Mouse (Mus musculus) Patski (cell line): ENCODE data around the gene P4ha1. TPM values are rescaled to one million over a fixed set of nuclear protein-coding genes. Genes with fewer than 3 reads are reported as not detected.

Source experiments
- ATAC-seq: fragments of 100-300 bp; one replicate; pipeline ENCODE4 v1.8.0; 2021
- CTCF ChIA-PET: fragments of 350-600 bp; sonication (Branson Sonifier 250); formaldehyde crosslinking; loops from one replicate; lab custom pipeline; 2022; ENCODE audit warnings: inconsistent platforms; lab: Charles Lee
- POLR2A ChIA-PET: fragments of 350-600 bp; sonication (Branson Sonifier 250); formaldehyde crosslinking; loops from one replicate; lab custom pipeline; 2022; ENCODE audit warnings: antibody characterized with exemption, inconsistent platforms; lab: Charles Lee
- DNase-seq: peaks from one replicate; pipeline ENCODE4 v3.0.0-alpha.2; 2011; ENCODE audit warnings: low read depth, low spot score
- H3K27me3 ChIP-seq: fragments of 371-371 bp; one replicate; pipeline ENCODE4 v1.5.1; 2021
- CTCF ChIP-seq: fragments of 100-300 bp; IDR thresholded peaks from one replicate; pipeline ENCODE4 v1.5.1; 2021
- in situ Hi-C: fragments of 300-500 bp; cut with MboI; formaldehyde crosslinking; loops from 3 replicates; pipeline ENCODE4 v1.11.1; 2018; ENCODE audit warnings: low pct_unique_long_range_greater_than_20kb, mixed read lengths
- polyA plus RNA-seq: library from polyadenylated mRNA; unstranded; gene quantifications from one replicate; pipeline ENCODE4 v1.2.3, GENCODE M21; 2021

P4ha1 gene
- polyA plus RNA-seq, 1 experiment from 2014 or later: 174 TPM

DNA sequence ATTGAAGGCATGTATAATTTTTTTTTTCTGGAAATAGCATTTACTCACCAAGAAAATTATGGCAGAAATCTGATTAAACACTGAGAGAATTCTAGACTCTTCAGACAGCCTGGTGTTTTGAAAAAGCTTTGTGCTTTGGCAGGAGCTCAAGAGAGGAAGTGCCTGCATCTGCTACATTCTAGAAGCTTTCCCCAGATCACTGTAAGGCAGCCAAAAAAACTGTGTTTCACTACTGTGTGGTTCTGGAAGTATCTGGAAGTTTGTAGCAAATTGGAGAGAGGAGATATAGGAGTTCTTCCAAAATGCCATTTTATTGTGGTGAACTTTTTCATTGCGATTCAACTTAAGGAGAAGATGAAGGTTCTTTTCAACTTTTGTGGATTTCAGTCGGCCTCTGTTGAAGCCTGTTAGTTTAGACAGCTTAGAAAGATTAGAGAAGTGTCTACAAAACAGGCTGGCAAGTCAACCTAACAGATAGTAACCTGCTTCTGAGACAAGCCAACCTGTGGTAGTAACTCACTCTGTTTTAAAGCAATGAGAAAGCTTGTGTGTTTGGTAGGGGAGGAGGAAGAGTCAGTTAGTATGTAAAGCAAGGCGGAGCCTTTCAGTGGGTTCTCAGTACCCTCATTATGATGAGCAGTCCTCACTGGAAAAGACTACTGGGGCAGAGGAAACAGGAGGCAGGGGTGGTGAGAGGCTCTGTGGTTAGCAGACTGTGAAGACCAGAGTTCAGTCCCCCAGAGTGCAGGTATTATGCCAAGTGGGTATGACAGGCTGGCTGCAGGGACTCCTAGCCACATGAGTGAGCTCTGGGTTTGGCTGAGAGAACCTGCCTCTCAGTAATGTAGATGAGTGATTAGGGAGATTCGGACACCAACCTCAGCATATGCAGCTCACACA, 12.1 kb downstream of the P4ha1 start:
- ATAC-seq (peak; percentile 73), DNase-seq (no peak)
- POLR2A ChIA-PET: interaction anchor here (0.9 to 1.6 kb wide), 3 partner anchors 12 to 25 kb away, joined by 3 to 5 read pairs (median 3); partner anchors contain the start of gene P4ha1
- CTCF ChIA-PET: interaction anchor here (0.7 to 5.4 kb wide), 5 partner anchors 10 to 530 kb away, joined by 3 to 44 read pairs (median 3); partner anchors contain the start of gene P4ha1
- in situ Hi-C loops: no loop called here
- H3K27me3 ChIP-seq: no peaks in the 10 kb centered on the region
- no peak for TF ChIP-seq CTCF

DNA sequence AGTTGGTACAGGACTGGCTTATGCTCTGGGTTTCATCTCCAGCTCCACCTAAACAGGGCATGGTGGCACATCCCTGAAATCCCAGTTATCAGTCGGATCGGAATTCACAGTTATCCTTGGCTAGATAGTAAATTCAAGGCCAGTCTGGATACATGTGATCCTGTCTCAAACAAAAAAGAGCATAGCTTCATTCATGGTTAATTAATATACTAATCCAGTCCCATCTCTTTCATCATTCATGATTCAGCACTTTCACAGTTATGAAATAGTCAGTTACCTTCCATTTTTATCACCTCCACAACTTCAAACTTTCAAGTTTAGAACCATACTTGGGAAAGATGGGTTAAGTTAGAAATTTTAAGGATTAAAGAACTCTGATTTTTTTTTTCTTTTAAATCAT, 13.0 kb downstream of the P4ha1 start:
- no peaks in the 10 kb centered on the region for H3K27me3 ChIP-seq
- DNase-seq (no peak), ATAC-seq (no peak)
- in situ Hi-C loops: no loop called here
- no peak for TF ChIP-seq CTCF
- ChIA-PET CTCF (interaction anchor here (0.7 to 5.4 kb wide), 2 partner anchors 11 to 26 kb away, joined by 3 to 44 read pairs; partner anchors contain the start of gene P4ha1), POLR2A (interaction anchor here (1.5 kb wide), 1 partner anchor 10 kb away, joined by 3 read pairs; no protein-coding TSS in a partner anchor)

DNA sequence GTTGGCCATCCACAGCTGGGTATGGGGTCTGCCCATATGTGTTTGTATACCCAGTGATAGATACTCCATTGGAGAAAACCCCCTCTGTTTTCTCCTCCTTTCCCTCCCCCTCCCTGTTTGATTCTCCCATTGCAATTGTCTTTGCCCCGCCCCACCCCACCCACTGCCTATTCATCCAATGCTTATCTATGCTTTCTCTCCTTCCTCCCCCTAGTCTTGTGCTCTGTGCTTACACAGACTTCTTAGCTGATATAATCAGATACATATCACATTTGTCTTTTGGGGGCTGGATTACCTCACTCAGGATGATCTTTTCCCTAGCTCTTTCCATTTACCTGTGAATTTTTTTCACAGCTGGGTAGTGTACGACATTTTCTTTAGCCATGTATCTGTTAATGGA, 23.5 kb downstream of the P4ha1 start:
- no peak for DNase-seq
- ATAC-seq: no peak
- in situ Hi-C loops: no loop called here
- POLR2A ChIA-PET: no interaction called here
- CTCF ChIA-PET: interaction anchor here (1.0 kb wide), 1 partner anchor 8 kb away, joined by 3 read pairs; no protein-coding TSS in a partner anchor
- no peak for TF ChIP-seq CTCF
- no peaks in the 10 kb centered on the region for H3K27me3 ChIP-seq

GRCm38 (mm10) chr10:59348200-59348599, 25.1 kb downstream of the P4ha1 start:
- no peak for DNase-seq
- ATAC-seq: no peak
- CTCF ChIA-PET: interaction anchor here (0.6 to 0.8 kb wide), 2 partner anchors 10 to 560 kb away, joined by 3 read pairs; no protein-coding TSS in a partner anchor
- POLR2A ChIA-PET: no interaction called here
- no peaks in the 10 kb centered on the region for H3K27me3 ChIP-seq
- TF ChIP-seq CTCF: no peak
- in situ Hi-C loops: no loop called here

- DNase-seq (no peak), ATAC-seq (no peak)
- ChIA-PET CTCF (interaction anchor here (0.8 to 1.8 kb wide), 2 partner anchors 12 to 200 kb away, joined by 3 to 5 read pairs; no protein-coding TSS in a partner anchor), POLR2A (no interaction called here)
- in situ Hi-C loops: no loop called here
- no peak for TF ChIP-seq CTCF
- no peaks in the 10 kb centered on the region for H3K27me3 ChIP-seq
These were observed 26.4 kb downstream of the P4ha1 start for GRCm38 (mm10) chr10:59349536-59349935.

DNA sequence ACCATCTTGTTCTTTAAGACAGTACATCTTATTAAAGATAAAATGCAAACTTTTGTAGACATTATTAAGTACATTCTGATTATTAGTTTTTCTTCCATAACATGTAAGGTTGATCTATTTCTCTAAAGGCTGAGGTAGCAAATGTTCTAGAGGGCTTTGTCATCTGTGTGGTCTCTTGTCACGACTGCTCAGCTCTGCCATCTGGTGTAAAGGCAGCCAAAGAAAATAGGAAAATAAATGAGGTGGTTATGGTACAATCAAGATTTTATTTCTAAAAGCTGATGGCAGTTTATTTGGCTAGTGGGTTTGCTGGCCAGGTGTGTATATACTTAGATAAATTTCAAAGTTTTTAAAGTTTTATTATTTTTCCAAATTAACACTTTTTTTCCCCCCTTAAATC, 30.0 kb downstream of the P4ha1 start:
- in situ Hi-C loops: loop anchor here (5.0 to 10.0 kb wide), 2 partner anchors 48 to 186 kb away; no protein-coding TSS in a partner anchor
- H3K27me3 ChIP-seq: no peaks in the 10 kb centered on the region
- CTCF ChIA-PET: interaction anchor here (1.4 kb wide), 1 partner anchor 56 kb away, joined by 4 read pairs; no protein-coding TSS in a partner anchor
- no peak for ATAC-seq
- peak; percentile 31 for TF ChIP-seq CTCF
- POLR2A ChIA-PET: no interaction called here
- DNase-seq: no peak

DNA sequence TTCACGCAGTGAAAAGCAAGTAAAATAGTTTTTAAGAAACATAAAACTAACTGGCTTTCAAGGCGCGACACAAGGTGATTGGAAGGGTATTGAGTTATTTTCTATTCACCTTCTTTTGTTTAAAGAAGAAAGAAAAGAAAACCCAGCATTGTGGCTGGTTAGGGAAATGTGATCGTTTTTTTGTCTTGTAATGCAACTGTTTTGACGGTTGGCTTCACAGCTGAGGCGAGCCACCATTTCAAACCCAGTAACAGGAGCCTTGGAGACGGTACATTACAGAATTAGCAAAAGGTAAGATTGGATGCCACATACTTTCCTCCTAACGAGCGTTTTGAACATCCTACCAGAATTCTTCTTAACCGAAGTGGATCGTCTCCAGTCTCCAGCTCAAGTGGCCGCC, 31.0 kb downstream of the P4ha1 start:
- ChIA-PET CTCF (no interaction called here), POLR2A (no interaction called here)
- ATAC-seq: no peak
- DNase-seq: no peak
- in situ Hi-C loops: loop anchor here (5.0 to 10.0 kb wide), 2 partner anchors 49 to 187 kb away; no protein-coding TSS in a partner anchor
- H3K27me3 ChIP-seq: no peaks in the 10 kb centered on the region
- no peak for TF ChIP-seq CTCF

DNA sequence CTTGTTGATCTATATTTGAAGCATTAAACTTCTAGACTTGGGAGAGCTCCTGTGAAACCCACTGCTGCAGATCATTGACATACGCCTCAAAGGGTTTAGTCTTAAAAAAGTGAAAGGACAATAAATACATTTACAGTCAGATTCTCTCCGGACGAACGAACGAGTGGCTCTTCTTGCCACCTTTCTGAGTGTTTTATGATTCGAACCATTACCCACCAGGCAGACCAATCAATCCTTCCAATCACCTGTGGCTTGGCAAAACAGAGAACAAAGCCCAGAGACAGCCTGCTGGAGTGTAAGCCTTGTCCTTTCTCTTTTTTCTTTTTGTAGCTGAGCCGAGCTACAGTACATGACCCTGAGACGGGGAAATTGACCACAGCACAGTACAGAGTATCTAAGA, 31.9 kb downstream of the P4ha1 start:
- DNase-seq: no peak
- no peak for TF ChIP-seq CTCF
- H3K27me3 ChIP-seq: no peaks in the 10 kb centered on the region
- ChIA-PET CTCF (interaction anchor here (0.8 to 2.5 kb wide), 4 partner anchors 8 to 184 kb away, joined by 3 to 8 read pairs (median 4); no protein-coding TSS in a partner anchor), POLR2A (no interaction called here)
- ATAC-seq: no peak
- in situ Hi-C loops: loop anchor here (10.0 kb wide), 1 partner anchor 50 kb away; no protein-coding TSS in a partner anchor

GRCm38 (mm10) chr10:59358744-59359143, 35.6 kb downstream of the P4ha1 start:
- CTCF ChIA-PET: interaction anchor here (0.7 to 1.6 kb wide), 3 partner anchors 26 to 62 kb away, joined by 3 to 6 read pairs (median 4); partner anchors contain the start of gene P4ha1
- ATAC-seq (no peak), DNase-seq (no peak)
- no peaks in the 10 kb centered on the region for H3K27me3 ChIP-seq
- POLR2A ChIA-PET: no interaction called here
- TF ChIP-seq CTCF: no peak
- in situ Hi-C loops: loop anchor here (10.0 kb wide), 1 partner anchor 54 kb away; no protein-coding TSS in a partner anchor

GRCm38 (mm10) chr10:59363208-59363607, 40.1 kb downstream of the P4ha1 start:
- DNase-seq (no peak), ATAC-seq (no peak)
- in situ Hi-C loops: no loop called here
- CTCF ChIA-PET: no interaction called here
- no peak for TF ChIP-seq CTCF
- H3K27me3 ChIP-seq: no peaks in the 10 kb centered on the region
- POLR2A ChIA-PET: no interaction called here
